Mouse (Mus musculus): Measurements from ENCODE around the gene Tpbg. TPM values are rescaled to one million over a fixed set of nuclear protein-coding genes. Genes with fewer than 3 reads are reported as not detected.
"Not testable (repeated sequence)": the region's sequence is repeated elsewhere in the genome, so short reads cannot be mapped to it uniquely, and the experiment has no call there.

Gene Tpbg
- total RNA-seq (2021) = 1 to 10 TPM; 3.2 to 4.1 TPM
- long read RNA-seq, experiment 1, transcript Tpbg-202 (2 exons, 3,481 nt) = major isoform, 10 of 12 reads
- long read RNA-seq, experiment 1, partial matches to known transcripts = 0 of 12 reads
- long read RNA-seq, experiment 1, other reads (novel, unspliced or antisense) = 1 of 12 reads
- long read RNA-seq, experiment 2, partial matches to known transcripts = 2 of 6 reads
- long read RNA-seq, experiment 2, other reads (novel, unspliced or antisense) = 1 of 6 reads

DNA sequence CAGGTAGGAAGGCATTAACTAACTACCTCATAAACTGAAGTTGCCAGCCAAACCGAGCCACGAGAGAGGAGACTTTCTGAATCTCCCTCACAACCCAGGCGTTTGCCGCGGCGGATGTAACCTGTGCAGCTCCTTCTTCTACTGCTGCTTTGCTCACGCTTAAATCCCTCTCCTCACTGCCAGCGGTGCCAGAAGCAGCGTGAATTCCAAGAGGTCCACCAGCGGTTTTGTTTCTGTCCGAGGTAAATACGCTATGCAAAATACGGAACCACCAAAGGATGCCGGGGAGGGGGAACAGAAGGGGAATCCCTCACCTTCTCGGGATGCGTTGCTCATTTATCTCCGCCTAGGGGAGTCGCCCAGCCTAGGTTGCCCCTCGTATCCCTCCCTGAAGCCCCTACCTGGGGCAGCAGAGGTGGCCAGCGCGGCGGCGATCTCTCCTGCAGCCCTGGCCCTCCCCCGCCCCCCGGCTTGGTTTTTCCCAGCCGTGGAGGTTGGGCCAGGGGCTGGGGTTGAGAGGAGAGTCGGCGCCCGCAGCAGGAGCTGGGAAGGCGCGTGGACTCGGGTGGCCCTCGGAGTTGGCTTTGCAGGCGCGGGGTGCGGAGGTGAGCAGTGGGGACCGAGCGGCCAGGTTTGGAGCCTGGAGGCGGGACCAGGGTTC, at the start of gene Tpbg:
Gene Tpbg, plus strand, starts transcription at position 30 of the 661 bp plus-strand sequence.
- DNase-seq = peak; percentile 72

- not testable (repeated sequence) for DNase-seq
These were observed 40.2 kb upstream of the Tpbg start for GRCm38 (mm10) chr9:85801986-85802385.

DNA sequence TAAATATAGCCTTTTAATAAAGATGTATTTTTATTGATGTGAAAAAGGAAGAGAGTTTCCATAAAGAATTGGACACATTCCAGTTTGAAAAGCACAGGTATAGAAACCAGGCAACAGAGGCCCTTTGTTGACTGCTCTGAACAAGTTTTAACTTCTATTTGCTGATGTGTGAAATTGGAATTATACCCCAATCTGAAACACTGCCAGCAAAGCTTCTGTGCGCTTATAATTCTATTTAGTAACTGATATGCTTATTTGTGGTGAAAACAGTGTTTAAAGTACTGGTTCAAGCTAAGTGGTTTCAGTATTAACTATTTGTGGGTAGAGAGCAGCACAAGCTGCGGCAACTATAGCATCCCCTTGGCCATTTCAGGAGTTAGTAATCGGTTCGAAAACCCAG, 39.6 kb upstream of the Tpbg start:
- no peak for DNase-seq

DNA sequence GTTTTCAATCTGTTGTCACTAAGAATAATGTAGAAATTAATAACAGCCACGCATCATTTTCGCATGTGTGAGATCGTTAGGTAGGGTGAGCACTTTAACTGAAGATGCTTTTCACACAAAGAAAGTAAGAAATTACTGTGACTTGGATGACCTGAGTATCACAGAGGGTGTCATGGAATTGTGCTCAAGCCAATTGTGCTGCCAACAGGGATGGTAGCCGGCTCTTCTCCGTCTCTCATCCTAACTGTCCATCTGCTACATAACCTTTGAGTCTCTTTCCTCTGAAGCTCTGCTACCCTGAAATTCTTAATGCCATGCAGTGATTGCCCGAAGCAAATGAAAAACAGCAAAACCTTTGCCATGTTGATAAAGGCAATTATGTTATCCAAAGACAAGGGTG, 35.8 kb upstream of the Tpbg start:
- no peak for DNase-seq

- DNase-seq = no peak
These were observed 32.9 kb upstream of the Tpbg start for GRCm38 (mm10) chr9:85809246-85809645.

DNA sequence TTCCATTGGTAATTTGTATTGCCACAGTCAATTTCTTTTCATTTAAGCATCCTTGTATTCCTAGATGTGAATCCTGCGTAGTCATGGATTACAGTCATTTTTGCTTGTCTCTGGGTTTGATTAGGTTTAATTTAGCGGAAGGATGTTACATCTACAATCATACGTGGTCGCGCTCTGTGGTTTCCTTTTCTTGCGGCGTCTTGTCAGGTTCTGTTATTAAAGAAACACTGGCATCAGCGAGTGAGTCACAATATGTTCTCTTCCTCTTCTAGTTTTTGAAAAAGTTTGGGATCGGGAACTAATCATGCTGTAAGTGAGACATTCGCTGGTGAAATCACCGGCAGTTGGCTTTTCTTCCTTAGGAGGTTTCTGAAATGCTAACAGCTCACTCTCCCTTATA, 21.4 kb upstream of the Tpbg start:
- DNase-seq = no peak

GRCm38 (mm10) chr9:85835521-85836425, 6.4 kb upstream of the Tpbg start:
- no peak for DNase-seq

- DNase-seq = no peak
These were observed 2.6 kb upstream of the Tpbg start for GRCm38 (mm10) chr9:85839626-85840025.

- DNase-seq = peak; percentile 55
These were observed 289 bp upstream of the Tpbg start for GRCm38 (mm10) chr9:85841891-85842290.

GRCm38 (mm10) chr9:85843031-85843890, 1.1 kb downstream of the Tpbg start:
- DNase-seq = peak; percentile 64

DNA sequence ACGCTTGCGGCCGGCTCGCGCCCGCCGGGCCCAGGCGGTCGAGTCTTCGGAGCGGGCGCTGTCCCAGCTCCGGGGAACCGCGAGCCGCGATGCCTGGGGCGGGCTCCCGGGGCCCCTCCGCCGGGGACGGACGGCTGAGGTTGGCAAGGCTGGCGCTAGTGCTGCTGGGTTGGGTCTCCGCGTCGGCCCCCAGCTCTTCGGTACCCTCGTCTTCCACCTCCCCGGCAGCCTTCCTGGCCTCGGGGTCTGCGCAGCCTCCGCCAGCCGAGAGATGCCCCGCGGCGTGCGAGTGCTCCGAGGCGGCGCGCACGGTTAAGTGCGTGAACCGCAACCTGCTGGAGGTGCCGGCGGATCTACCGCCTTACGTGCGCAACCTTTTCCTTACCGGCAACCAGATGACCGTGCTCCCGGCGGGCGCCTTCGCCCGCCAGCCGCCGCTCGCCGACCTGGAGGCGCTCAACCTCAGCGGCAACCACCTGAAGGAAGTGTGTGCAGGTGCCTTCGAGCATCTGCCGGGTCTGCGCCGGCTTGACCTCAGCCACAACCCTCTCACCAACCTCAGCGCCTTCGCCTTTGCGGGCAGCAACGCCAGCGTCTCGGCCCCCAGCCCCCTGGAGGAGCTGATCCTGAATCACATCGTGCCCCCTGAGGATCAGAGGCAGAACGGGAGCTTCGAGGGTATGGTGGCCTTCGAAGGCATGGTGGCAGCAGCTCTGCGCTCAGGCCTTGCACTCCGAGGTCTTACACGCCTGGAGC, 1.9 kb downstream of the Tpbg start:
- no peak for DNase-seq

GRCm38 (mm10) chr9:85844647-85844983, 2.4 kb downstream of the Tpbg start:
- DNase-seq = no peak

DNA sequence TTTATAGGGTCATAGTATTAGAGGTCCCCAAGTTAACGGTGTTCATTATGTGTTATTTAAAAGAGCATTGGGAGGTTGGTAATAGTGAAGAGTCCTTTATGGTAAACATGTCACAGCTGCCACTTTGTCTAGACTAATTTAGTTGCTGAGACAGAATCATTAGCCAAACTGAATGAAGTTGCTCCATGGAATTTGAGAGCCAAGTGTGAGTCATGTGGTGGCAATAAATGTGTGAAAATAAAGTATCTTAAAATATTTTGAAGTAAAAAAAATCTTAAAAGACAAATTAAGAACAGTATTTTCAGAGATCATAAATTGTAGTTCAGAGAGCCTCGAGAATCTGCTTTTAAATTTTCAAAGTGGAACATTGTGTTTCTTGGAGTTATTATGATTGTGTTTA, 4.0 kb downstream of the Tpbg start:
- no peak for DNase-seq

DNA sequence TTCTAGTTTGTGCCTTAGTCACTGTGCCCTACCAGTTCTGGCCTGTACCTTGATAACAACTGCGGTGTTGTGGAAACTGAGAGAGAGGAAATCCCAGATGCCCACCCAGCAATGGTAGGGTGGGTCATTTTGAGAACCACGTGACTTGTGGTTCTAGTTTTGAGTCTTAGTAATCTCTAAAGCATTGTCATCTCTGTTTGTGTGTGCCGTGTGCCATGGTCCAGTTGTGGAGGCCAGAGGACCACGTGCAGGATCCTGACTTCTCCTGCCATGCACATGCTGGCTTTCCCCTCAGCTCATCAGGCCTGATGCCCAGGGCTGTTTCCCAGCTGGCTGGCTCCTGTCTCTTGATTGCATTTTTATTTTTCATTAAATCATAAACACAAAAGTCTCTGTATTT, 12.6 kb downstream of the Tpbg start:
- no peak for DNase-seq

GRCm38 (mm10) chr9:85856511-85856910, 14.3 kb downstream of the Tpbg start:
- no peak for DNase-seq

- no peak for DNase-seq
These were observed 18.9 kb downstream of the Tpbg start for GRCm38 (mm10) chr9:85861065-85861464.

DNA sequence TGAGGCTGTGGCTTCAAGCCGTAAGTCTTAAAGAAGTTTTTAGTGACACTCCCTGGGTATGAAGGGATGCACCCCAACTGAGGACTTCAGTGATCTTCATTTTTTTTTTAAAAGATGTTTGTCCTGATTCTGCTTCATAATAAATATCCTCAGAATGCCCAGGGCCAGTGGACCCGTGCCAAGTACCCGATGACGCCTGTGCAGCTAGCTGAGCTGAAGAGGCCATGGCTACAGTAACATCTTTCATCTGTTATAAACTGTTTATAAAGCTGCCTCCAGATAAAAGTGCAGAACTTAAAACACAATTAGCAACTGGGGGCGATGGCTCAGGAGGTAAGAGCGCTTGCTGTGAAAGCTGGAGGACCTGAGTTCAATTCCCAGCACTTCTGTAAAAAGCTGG, 20.4 kb downstream of the Tpbg start:
- DNase-seq = peak; percentile 58

GRCm38 (mm10) chr9:85872908-85873307, 30.7 kb downstream of the Tpbg start:
- no peak for DNase-seq

DNA sequence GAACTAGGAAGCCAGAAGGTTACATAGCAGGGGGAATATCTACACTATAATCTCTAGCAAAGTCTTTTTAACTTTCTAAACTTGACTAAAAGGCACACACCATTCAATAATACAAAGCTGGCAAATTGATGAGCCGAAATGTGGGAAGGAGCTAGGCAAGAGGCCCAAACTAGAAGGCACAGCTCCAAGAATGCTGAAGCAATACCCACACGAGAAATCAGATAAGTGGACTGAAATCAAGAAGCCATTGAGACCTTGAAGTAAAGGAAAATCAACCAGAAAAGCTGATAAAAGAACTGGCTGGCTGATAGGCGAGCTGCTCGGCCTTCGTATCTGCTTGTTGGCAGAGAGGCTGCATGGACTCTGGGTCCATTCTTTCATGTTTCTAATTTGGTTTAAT, 51.5 kb downstream of the Tpbg start:
- DNase-seq = peak; percentile 43

Measured in adrenal gland, postnatal 10 days (tissue).